Mouse (Mus musculus) adrenal gland, adult (tissue): ENCODE results near the gene Rasl2-9.
"Not testable (repeated sequence)": the region's sequence is repeated elsewhere in the genome, so short reads cannot be mapped to it uniquely, and the experiment has no call there.

ENCODE experiments used
- DNase-seq, 2 experiments: peaks; one replicate each; pipeline ENCODE4 v3.0.0; 2022 to 2023; ENCODE audit warnings: low spot score in 1 of 2; ENCODE audit not compliant: inconsistent age in 2 of 2

Gene Rasl2-9

GRCm38 (mm10) chr7:5125549-5126406 lies at the start of gene Rasl2-9:
Rasl2-9 (minus strand) TSS chr7:5125950.
- DNase-seq: peak; percentile 87 to 94

- not testable (repeated sequence) for DNase-seq
These were observed 23.8 kb upstream of the Rasl2-9 start, which contains the start of gene Vmn1r55 for GRCm38 (mm10) chr7:5149570-5149969. Vmn1r55 (minus strand) TSS chr7:5149670.

- DNase-seq: no peak
These were observed 672 bp downstream of the Rasl2-9 start for GRCm38 (mm10) chr7:5125078-5125477.

- no peak for DNase-seq
These were observed 8.9 kb downstream of the Rasl2-9 start, which contains the start of gene Rfpl4 for GRCm38 (mm10) chr7:5116850-5117249. Rfpl4 (minus strand) TSS chr7:5116950.

GRCm38 (mm10) chr7:5112701-5113100 lies 13.0 kb downstream of the Rasl2-9 start:
- DNase-seq: peak in 1 of 2 experiments; percentile 13

- DNase-seq: peak in 1 of 2 experiments; percentile 12
These were observed 16.4 kb downstream of the Rasl2-9 start for GRCm38 (mm10) chr7:5109301-5109700.

- DNase-seq: no peak
These were observed 17.5 kb downstream of the Rasl2-9 start for GRCm38 (mm10) chr7:5108272-5108671.

- DNase-seq: peak in 1 of 2 experiments; percentile 29
These were observed 23.2 kb downstream of the Rasl2-9 start for GRCm38 (mm10) chr7:5102564-5102963.

GRCm38 (mm10) chr7:5101066-5101663 lies 24.6 kb downstream of the Rasl2-9 start:
- DNase-seq: peak in 1 of 2 experiments; percentile 32

GRCm38 (mm10) chr7:5099796-5100195 lies 26.0 kb downstream of the Rasl2-9 start:
- no peak for DNase-seq

GRCm38 (mm10) chr7:5098769-5099168 lies 27.0 kb downstream of the Rasl2-9 start:
- no peak for DNase-seq

GRCm38 (mm10) chr7:5092831-5093510 lies 32.8 kb downstream of the Rasl2-9 start:
- DNase-seq: peak in 1 of 2 experiments; percentile 34

- no peak for DNase-seq
These were observed 33.4 kb downstream of the Rasl2-9 start for GRCm38 (mm10) chr7:5092381-5092780.

GRCm38 (mm10) chr7:5091008-5091728 lies 34.6 kb downstream of the Rasl2-9 start:
- DNase-seq: peak; percentile 32 to 66

- no peak for DNase-seq
These were observed 35.9 kb downstream of the Rasl2-9 start for GRCm38 (mm10) chr7:5089853-5090252.

- no peak for DNase-seq
These were observed 37.9 kb downstream of the Rasl2-9 start for GRCm38 (mm10) chr7:5087886-5088285.

GRCm38 (mm10) chr7:5086921-5087440 lies 38.8 kb downstream of the Rasl2-9 start:
- DNase-seq: no peak

GRCm38 (mm10) chr7:5085512-5085911 lies 40.2 kb downstream of the Rasl2-9 start:
- DNase-seq: no peak

GRCm38 (mm10) chr7:5083325-5084105 lies 42.2 kb downstream of the Rasl2-9 start:
- no peak for DNase-seq

- no peak for DNase-seq
These were observed 43.8 kb downstream of the Rasl2-9 start for GRCm38 (mm10) chr7:5081939-5082338.
